Mouse (Mus musculus) adrenal gland, adult 10 weeks (tissue): ENCODE data around the gene Slc6a1. TPM values are rescaled to one million over a fixed set of nuclear protein-coding genes. Genes with fewer than 3 reads are reported as not detected.

Experiments used
- polyA plus RNA-seq: library from polyadenylated mRNA; stranded (reverse); fragments of 350-450 nt; fragmentation: Illumina TruSeq; extraction: RNeasy Lipid Tissue Mini Kit (QIAGEN cat#74804); gene quantifications from one replicate; pipeline ENCODE4 v1.2.3, GENCODE M21; 2014; ENCODE audit warnings: low read depth, low replicate concordance

The Slc6a1 gene
- not detected for polyA plus RNA-seq

DNA sequence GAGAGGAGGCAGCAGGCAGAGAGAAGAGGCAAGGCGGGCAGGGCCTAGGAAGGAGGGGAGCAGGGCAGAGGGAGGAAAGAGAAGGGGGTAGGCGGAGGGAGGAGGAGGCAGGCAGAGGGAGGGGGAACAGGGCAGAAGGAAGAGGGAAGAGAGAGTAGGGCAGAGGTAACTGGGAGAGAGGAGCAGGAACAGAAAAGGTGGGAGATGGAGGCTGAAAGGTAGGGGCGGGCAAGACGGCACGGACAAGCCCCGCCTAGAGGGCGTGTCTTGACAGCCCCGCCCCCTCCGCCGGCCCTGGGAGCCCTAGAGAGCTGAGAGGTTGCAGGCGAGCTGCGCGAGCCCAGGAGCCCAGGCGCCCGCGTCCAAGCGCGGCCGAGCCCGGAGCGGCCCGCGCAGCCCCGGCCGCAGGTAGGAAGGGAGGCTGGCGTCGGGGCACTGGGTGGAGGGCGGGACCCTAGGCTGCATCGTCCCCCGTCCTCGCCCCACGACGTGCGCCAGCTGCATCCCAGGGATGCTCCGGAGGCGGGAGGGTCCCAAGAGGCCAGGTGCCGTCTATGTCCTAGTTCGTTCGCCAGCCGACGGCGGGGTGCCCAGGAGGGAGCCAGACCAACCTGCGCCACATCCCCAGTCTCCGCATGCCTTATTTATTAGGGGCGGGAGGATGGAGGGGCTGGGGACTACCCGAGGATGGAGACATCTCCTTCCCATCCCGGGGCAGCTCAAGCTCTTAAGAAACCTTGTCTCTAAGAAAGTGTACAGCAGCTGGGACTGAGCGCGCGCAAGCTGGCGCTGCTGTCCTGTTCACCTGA is at the start of gene Slc6a1:
TSS of gene Slc6a1 (plus strand) at position 167 of the 809 bp plus-strand sequence.

Other genes with a start within 250 kb of the Slc6a1 start
- 1.5 TPM for gene Atp2b2, start 240.0 kb upstream of the Slc6a1 start, polyA plus RNA-seq
- not detected for gene Slc6a11, start 151.4 kb upstream of the Slc6a1 start, polyA plus RNA-seq
- 0.23 TPM for gene Hrh1, start 115.3 kb downstream of the Slc6a1 start, polyA plus RNA-seq